Mouse (Mus musculus): ENCODE results near the gene Ilkap.

The Ilkap gene

GRCm38 (mm10) chr1:91356105-91356504 is 42.5 kb downstream of the Ilkap start:
- DNase-seq = no peak

GRCm38 (mm10) chr1:91352277-91352676 is 46.3 kb downstream of the Ilkap start:
- DNase-seq = no peak

GRCm38 (mm10) chr1:91351249-91351648 is 47.4 kb downstream of the Ilkap start:
- no peak for DNase-seq

- no peak for DNase-seq
These were observed 47.8 kb downstream of the Ilkap start, which contains the start of gene Klhl30 for GRCm38 (mm10) chr1:91350841-91351240. Klhl30 (plus strand) TSS chr1:91351016.

GRCm38 (mm10) chr1:91346892-91347291 is 51.7 kb downstream of the Ilkap start:
- peak in 1 of 2 experiments; percentile 53 for DNase-seq

DNA sequence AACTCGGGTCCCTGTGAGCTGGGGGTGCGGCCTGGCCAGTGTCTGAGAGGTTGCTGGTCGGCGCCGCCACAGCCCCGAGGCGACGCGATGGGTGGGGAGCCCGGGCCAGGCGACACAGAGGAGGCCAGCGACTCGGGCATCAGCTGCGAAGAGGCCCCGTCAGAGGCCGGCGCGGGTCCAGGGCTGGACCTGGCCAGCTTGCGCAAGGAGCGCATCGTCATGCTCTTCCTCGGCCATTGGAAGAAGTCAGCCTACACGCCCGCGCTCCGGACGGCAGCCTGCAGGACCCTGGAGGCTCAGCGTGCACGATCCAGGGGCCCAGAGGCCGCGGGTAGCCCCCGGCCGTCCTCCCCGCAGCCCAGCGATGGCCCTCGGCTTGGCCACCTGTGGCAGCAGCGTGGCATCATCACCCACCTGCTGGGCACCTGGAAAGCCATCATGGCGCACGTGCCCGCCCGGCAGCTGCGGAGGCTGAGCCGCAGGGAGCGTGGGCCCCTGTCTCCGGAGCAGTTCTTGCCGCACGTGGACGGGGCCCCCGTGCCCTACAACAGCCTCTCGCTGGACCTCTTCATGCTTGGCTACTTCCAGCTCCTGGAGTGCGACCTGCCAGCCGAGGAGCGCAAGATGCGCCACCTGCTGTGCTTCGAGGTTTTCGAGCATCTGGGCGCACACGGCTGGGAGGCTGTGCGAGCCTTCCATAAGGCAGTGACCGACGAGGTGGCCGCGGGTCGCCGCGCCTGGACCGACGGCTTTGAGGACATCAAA is 53.5 kb downstream of the Ilkap start:
- no peak for DNase-seq

DNA sequence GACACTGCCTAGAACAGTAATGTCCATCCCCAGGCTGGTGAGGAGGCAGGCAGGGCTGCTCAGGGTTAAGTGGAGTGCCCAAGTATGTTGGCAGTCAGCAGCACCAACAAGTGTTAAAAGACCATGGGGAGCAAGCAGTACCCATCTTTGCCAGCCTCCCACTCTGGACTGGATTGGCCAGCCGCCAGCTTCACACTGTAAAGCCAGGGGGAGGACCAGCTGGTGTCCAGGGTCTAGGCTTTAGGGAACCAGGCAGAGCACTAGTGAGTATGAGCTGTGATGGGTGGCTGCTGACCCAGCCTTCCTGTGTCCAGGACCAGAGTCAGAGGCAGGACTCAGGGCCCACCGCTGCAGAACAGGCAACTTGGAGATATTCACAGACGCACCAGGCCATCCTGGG is 54.6 kb downstream of the Ilkap start:
- no peak for DNase-seq

GRCm38 (mm10) chr1:91337355-91337754 is 61.3 kb downstream of the Ilkap start:
- DNase-seq = no peak

DNA sequence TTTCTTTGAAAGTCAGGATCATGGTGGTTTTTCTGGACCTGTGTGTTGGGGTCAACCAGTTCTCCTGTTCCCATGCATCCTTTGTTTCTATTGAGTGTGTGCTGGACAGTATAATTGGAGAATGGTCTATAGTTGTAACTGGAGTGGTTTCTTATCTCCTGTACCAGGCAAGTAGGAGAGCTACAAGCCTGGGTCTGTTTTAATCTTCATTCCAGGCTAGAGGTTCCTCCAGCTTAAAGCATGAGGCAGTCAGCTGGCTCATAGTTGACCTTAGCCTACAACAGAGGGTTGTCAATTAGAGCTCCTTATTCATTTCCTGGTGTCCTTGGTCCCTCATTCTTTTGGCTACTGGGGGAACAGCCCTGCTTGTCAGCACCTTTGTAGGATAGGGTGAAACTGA is 65.0 kb downstream of the Ilkap start:
- no peak for DNase-seq

DNA sequence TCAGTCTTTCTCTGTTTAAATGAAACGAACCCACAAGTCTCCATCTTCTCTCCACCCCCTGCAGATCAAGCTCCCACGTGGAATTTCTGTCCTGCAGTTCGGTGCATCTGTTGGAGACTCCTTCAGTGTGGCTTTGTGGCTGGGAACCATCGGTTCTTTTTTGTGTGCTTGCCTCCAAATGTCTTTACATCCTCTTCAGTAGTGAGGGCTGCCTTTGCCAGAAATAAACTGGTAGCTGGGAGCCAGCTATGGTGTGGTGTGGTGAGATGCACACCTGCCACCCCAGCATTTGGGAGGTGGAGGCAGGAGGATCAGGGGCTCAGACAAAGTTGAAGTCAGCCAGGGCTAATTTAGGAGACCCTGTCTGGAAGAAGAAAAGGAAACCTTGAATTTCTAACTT is 66.5 kb downstream of the Ilkap start:
- no peak for DNase-seq

GRCm38 (mm10) chr1:91325488-91326042 is 73.0 kb downstream of the Ilkap start:
- no peak for DNase-seq

- no peak for DNase-seq
These were observed 74.0 kb downstream of the Ilkap start for GRCm38 (mm10) chr1:91324646-91325045.

Measured in spleen, adult 18-20 months (tissue).